ENCODE assay signal across 8 mouse cellular contexts in the genomic region with DNA sequence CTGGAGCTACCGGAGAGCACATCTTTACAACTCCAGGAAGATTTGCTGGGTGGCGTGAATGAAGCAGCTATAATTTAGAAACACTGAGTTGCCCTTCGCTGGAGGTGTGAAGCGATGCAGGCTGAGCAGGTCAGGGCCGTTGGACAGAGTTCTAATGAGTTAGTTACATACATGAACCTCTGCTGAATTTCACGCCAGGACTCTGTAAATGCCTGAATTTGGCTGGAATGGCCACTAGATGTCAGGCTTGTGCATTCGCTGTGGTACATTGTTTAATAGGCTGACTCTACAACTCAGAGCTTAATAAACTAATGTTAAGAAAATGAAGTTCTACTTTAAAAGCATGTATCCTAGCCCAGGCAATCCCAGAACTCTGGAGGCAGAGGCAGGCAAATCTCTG. TPM values are rescaled to one million over a fixed set of nuclear protein-coding genes. Genes with fewer than 3 reads are reported as not detected.
DNase-seq lines count a peak whose midpoint lies in the region; ATAC-seq and TF ChIP-seq lines count a peak whose summit lies in the region.
"Had no signal": no experiment of that assay in that cellular context is flagged by ENCODE, and none has a peak within 500 bp of the region (broad histone marks: within the 10 kb centered on the region; RNA-seq: fewer than 3 reads in every experiment).

No protein-coding gene starts in this region.

- no peaks in the 10 kb centered on the region for H3K4me1 ChIP-seq in bone marrow, adult 2 months (ENCODE audit: control insufficient read depth, insufficient read depth, low read length)
- H3K4me1 ChIP-seq in kidney, embryonic 15.5 days: peaks cover 2% of the 10 kb centered on the region; the same call in 1 of the 2 replicates
- no peaks in the 10 kb centered on the region for H3K4me1 ChIP-seq in liver, embryonic 13.5 days (replicated peaks)

- TF ChIP-seq CTCF in bone marrow, adult 2 months (IDR thresholded peaks at IDR 0.05; ENCODE audit: control insufficient read depth, insufficient read depth, low read length): peak; percentile 19; the same call in 1 of the 2 replicates

- no peaks in the 10 kb centered on the region for H3K36me3 ChIP-seq in kidney, embryonic 15.5 days
- no peaks in the 10 kb centered on the region for H3K36me3 ChIP-seq in liver, embryonic 13.5 days

- H3K9ac ChIP-seq in kidney, embryonic 15.5 days: no peak overlapping the region
- H3K9ac ChIP-seq in liver, embryonic 13.5 days: no peak overlapping the region

- ATAC-seq in kidney, embryonic 15.5 days (replicated peaks; ENCODE audit: low FRiP score): no peak
- no peak for ATAC-seq in liver, embryonic 13.5 days (ENCODE audit: low read depth)

- no peaks in the 10 kb centered on the region for H3K9me3 ChIP-seq in kidney, embryonic 15.5 days (replicated peaks)
- 0 out of 2 replicates have a peak, but pooled peaks cover 4% of the 10 kb centered on the region for H3K9me3 ChIP-seq in liver, embryonic 13.5 days (replicated peaks)

- TF ChIP-seq POLR2A in bone marrow, adult 2 months (IDR thresholded peaks at IDR 0.05; ENCODE audit: borderline replicate concordance, control insufficient read depth, low read depth, low read length): no peak

- peak overlapping the region; percentile 25; the same call in 1 of the 2 replicates for H3K4me2 ChIP-seq in kidney, embryonic 15.5 days
- H3K4me2 ChIP-seq in liver, embryonic 13.5 days: no peak overlapping the region

- H3K27me3 ChIP-seq in kidney, embryonic 15.5 days: 0 out of 2 replicates have a peak, but pooled peaks cover 4% of the 10 kb centered on the region
- no peaks in the 10 kb centered on the region for H3K27me3 ChIP-seq in liver, embryonic 13.5 days

- H3K4me3 ChIP-seq in bone marrow, adult 2 months (replicated peaks; ENCODE audit: control insufficient read depth, low read depth, low read length): no peak overlapping the region
- H3K4me3 ChIP-seq in kidney, embryonic 15.5 days (replicated peaks): no peak overlapping the region
- no peak overlapping the region for H3K4me3 ChIP-seq in liver, embryonic 13.5 days (replicated peaks)

- peak; percentile 30 to 33 for DNase-seq in urinary bladder, adult 18-20 months (ENCODE audit: low spot score in 2 of 2)
- DNase-seq in urinary bladder, postnatal 10 days (ENCODE audit: low spot score): no peak
- DNase-seq in fibroblast of lung, adult 2 months (ENCODE audit: low read depth): peak; percentile 75
- DNase-seq in liver, embryonic 13.5 days: peak; percentile 5
- DNase-seq in right cerebral cortex, postnatal 14 days: peak; percentile 59

- H3K27ac ChIP-seq in bone marrow, adult 2 months (ENCODE audit: control insufficient read depth, insufficient read depth, low read depth, low read length, poor library complexity): no peak overlapping the region
- no peak overlapping the region for H3K27ac ChIP-seq in kidney, embryonic 15.5 days
- H3K27ac ChIP-seq in liver, embryonic 13.5 days: no peak overlapping the region

- WGBS in bone marrow, adult 2 months: 22% methylated on average over 7 of the region's 7 CpGs
- 21% methylated on average over 7 of the region's 7 CpGs for WGBS in kidney, embryonic 15.5 days
- WGBS in liver, embryonic 13.5 days (ENCODE audit: insufficient replicate concordance): 18% methylated on average over 7 of the region's 7 CpGs

RNA-seq across cellular contexts. Expression of a gene that starts 7.4 kb away (rescaled TPM):
- not detected in 2 replicates for polyA plus RNA-seq in bone marrow, adult 2 months (2011; ENCODE audit: insufficient read depth, insufficient read length, low replicate concordance, missing spikeins)
- not detected in 2 replicates for polyA plus RNA-seq in kidney, embryonic 15.5 days (2015; fragmentation: Nextera tagmentation; extraction: Ambion mirVana)
- polyA plus RNA-seq in liver, embryonic 13.5 days (2015; fragmentation: Nextera tagmentation; extraction: Ambion mirVana): not detected in 2 replicates
- polyA plus RNA-seq: liver, embryonic 16.5 days had no signal

RNA-seq across cellular contexts. Expression of a gene that starts 33.6 kb away (rescaled TPM):
- 0.63 and 0.80 TPM in 2 replicates for polyA plus RNA-seq in bone marrow, adult 2 months (2011; ENCODE audit: insufficient read depth, insufficient read length, low replicate concordance, missing spikeins)
- 0.12 and 0.19 TPM in 2 replicates for polyA plus RNA-seq in kidney, embryonic 15.5 days (2015; fragmentation: Nextera tagmentation; extraction: Ambion mirVana)
- not detected in 2 replicates for polyA plus RNA-seq in liver, embryonic 13.5 days (2015; fragmentation: Nextera tagmentation; extraction: Ambion mirVana)

RNA-seq across cellular contexts. Expression of a gene that starts 36.4 kb away (rescaled TPM):
- 3.1 and 6.3 TPM in 2 replicates for polyA plus RNA-seq in bone marrow, adult 2 months (2011; ENCODE audit: insufficient read depth, insufficient read length, low replicate concordance, missing spikeins)
- 0.77 and 1.0 TPM in 2 replicates for polyA plus RNA-seq in kidney, embryonic 15.5 days (2015; fragmentation: Nextera tagmentation; extraction: Ambion mirVana)
- 0.09 and 0.17 TPM in 2 replicates for polyA plus RNA-seq in liver, embryonic 13.5 days (2015; fragmentation: Nextera tagmentation; extraction: Ambion mirVana)

RNA-seq across cellular contexts. Expression of a gene that starts 53.4 kb away (rescaled TPM):
- not detected in 2 replicates for polyA plus RNA-seq in bone marrow, adult 2 months (2011; ENCODE audit: insufficient read depth, insufficient read length, low replicate concordance, missing spikeins)
- polyA plus RNA-seq in kidney, embryonic 15.5 days (2015; fragmentation: Nextera tagmentation; extraction: Ambion mirVana): not detected in 2 replicates
- polyA plus RNA-seq in liver, embryonic 13.5 days (2015; fragmentation: Nextera tagmentation; extraction: Ambion mirVana): not detected in 2 replicates
- polyA plus RNA-seq: liver, embryonic 16.5 days had no signal
